Mouse (Mus musculus) ES-Bruce4 (cell line): ENCODE measurements around the gene Lurap1l.

Experiments used
- CTCF ChIP-seq: IDR thresholded peaks from one replicate; pipeline ENCODE4 v1.8.1; 2011; ENCODE audit warnings: low read depth, low read length
- POLR2A ChIP-seq: IDR thresholded peaks from one replicate; pipeline ENCODE4 v1.8.1; 2011; ENCODE audit warnings: low read length; ENCODE audit not compliant: insufficient read depth

- TF ChIP-seq CTCF: no peak
- no peak for TF ChIP-seq POLR2A
Measured at GRCm38 (mm10) chr4:80921646-80922489, 11.4 kb downstream of the Lurap1l start.
